ENCODE assay signal across 11 mouse cellular contexts in the genomic region with DNA sequence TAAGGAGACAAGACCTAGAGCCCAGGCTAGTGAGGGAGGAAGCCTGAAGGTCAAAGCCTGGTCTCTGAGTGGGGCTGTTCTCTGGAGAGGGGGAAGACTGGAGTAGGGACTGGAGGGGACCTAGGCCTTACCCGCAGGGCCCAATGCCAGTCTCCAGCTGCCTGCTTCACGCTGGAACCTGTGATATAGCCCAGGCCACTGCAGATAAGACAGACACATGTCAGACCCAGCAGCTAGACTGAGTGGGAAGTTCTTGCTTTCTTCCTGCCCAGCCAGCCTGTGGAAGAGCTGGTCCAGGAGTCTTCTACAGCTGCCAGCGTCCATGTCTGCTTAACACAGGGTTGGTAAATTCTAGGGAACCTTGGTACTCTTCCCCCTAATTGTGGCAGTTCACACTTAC. TPM values are rescaled to one million over a fixed set of nuclear protein-coding genes. Genes with fewer than 3 reads are reported as not detected.
DNase-seq lines count a peak whose midpoint lies in the region; ATAC-seq and TF ChIP-seq lines count a peak whose summit lies in the region.
"Had no signal": no experiment of that assay in that cellular context is flagged by ENCODE, and none has a peak within 500 bp of the region (broad histone marks: within the 10 kb centered on the region; RNA-seq: fewer than 3 reads in every experiment).

No protein-coding gene starts in this region.

- TF ChIP-seq POLR2A in small intestine, adult 2 months (IDR thresholded peaks at IDR 0.05; ENCODE audit: low read depth, low read length) = no peak

- H3K27ac ChIP-seq in heart, embryonic 11.5 days (ENCODE audit: low read depth, low read length) = peak overlapping the region; percentile 47
- peak overlapping the region; percentile 81 for H3K27ac ChIP-seq in lung, embryonic 14.5 days (ENCODE audit: low read depth)
- peak overlapping the region; percentile 37 for H3K27ac ChIP-seq in intestine, embryonic 15.5 days
- H3K27ac ChIP-seq in small intestine, adult 2 months (ENCODE audit: insufficient read depth, low read depth, low read length) = peak overlapping the region; percentile 17; the same call in 1 of the 2 replicates

- no peak overlapping the region for H3K4me3 ChIP-seq in heart, embryonic 11.5 days (ENCODE audit: low read depth, low read length)
- H3K4me3 ChIP-seq in lung, embryonic 14.5 days (ENCODE audit: low read depth, low read length) = no peak overlapping the region
- no peak overlapping the region for H3K4me3 ChIP-seq in intestine, embryonic 15.5 days (replicated peaks)
- H3K4me3 ChIP-seq in small intestine, adult 2 months (ENCODE audit: low read depth, low read length) = peak overlapping the region; percentile 16; the same call in 1 of the 2 replicates

- DNase-seq in heart, adult 11 months = no peak
- no peak for DNase-seq in lung, embryonic 14.5 days
- DNase-seq in lung, postnatal 25 days (ENCODE audit: low spot score) = no peak
- no peak for DNase-seq in right cerebral cortex, postnatal 36 days (ENCODE audit: low spot score in 2 of 2)
- no peak for DNase-seq in frontal cortex, postnatal 36 days (ENCODE audit: low spot score in 2 of 2)
- DNase-seq: layer of hippocampus, postnatal 36 days; thymus, adult 2 months had no signal

- 0 out of 2 replicates have a peak overlapping the region, but pooled peaks have one; percentile 1 for H3K9ac ChIP-seq in heart, embryonic 11.5 days (ENCODE audit: low read depth, low read length)
- no peak overlapping the region for H3K9ac ChIP-seq in lung, embryonic 14.5 days
- H3K9ac ChIP-seq in intestine, embryonic 15.5 days = no peak overlapping the region

- H3K4me2 ChIP-seq in heart, embryonic 11.5 days = no peak overlapping the region
- peak overlapping the region; percentile 15; the same call in 1 of the 2 replicates for H3K4me2 ChIP-seq in lung, embryonic 14.5 days
- H3K4me2 ChIP-seq in intestine, embryonic 15.5 days (replicated peaks) = peak overlapping the region; percentile 3; the same call in 1 of the 2 replicates
- H3K4me2 ChIP-seq: midbrain, embryonic 11.5 days had no signal

- peak; percentile 24 for ATAC-seq in heart, embryonic 11.5 days (replicated peaks; ENCODE audit: insufficient number of reproducible peaks, low FRiP score, low TSS enrichment)
- no peak for ATAC-seq in lung, embryonic 14.5 days (ENCODE audit: insufficient read depth)
- ATAC-seq in intestine, embryonic 15.5 days = no peak

- H3K36me3 ChIP-seq in heart, embryonic 11.5 days (ENCODE audit: control insufficient read depth, insufficient read depth, low read length) = no peaks in the 10 kb centered on the region
- H3K36me3 ChIP-seq in lung, embryonic 14.5 days (ENCODE audit: insufficient read depth) = no peaks in the 10 kb centered on the region
- H3K36me3 ChIP-seq in intestine, embryonic 15.5 days = no peaks in the 10 kb centered on the region
- peaks cover 7% of the 10 kb centered on the region for H3K36me3 ChIP-seq in small intestine, adult 2 months (ENCODE audit: control insufficient read depth, insufficient read depth, low read length)

- H3K4me1 ChIP-seq in heart, embryonic 11.5 days (ENCODE audit: control insufficient read depth, insufficient read depth, low read length) = peaks cover 12% of the 10 kb centered on the region
- no peaks in the 10 kb centered on the region for H3K4me1 ChIP-seq in lung, embryonic 14.5 days (ENCODE audit: insufficient read depth)
- 0 out of 2 replicates have a peak, but pooled peaks cover 7% of the 10 kb centered on the region for H3K4me1 ChIP-seq in intestine, embryonic 15.5 days (replicated peaks)
- H3K4me1 ChIP-seq in small intestine, adult 2 months (ENCODE audit: control insufficient read depth, insufficient read depth, insufficient read length, low read length) = 0 out of 2 replicates have a peak, but pooled peaks cover 5% of the 10 kb centered on the region

- no peak for TF ChIP-seq CTCF in lung, embryonic 14.5 days (IDR thresholded peaks at IDR 0.05; ENCODE audit: low read depth)
- no peak for TF ChIP-seq CTCF in small intestine, adult 2 months (IDR thresholded peaks at IDR 0.05; ENCODE audit: extremely low read depth, insufficient read length, insufficient replicate concordance, low read depth, low read length)

- no peaks in the 10 kb centered on the region for H3K9me3 ChIP-seq in heart, embryonic 11.5 days (replicated peaks; ENCODE audit: control insufficient read depth, low read length)
- H3K9me3 ChIP-seq in lung, embryonic 14.5 days (ENCODE audit: low read depth, low read length) = no peaks in the 10 kb centered on the region
- no peaks in the 10 kb centered on the region for H3K9me3 ChIP-seq in intestine, embryonic 15.5 days

- no peaks in the 10 kb centered on the region for H3K27me3 ChIP-seq in heart, embryonic 11.5 days (ENCODE audit: control insufficient read depth, insufficient read depth, low read length)
- H3K27me3 ChIP-seq in lung, embryonic 14.5 days (ENCODE audit: insufficient read depth, low read length) = no peaks in the 10 kb centered on the region
- H3K27me3 ChIP-seq in intestine, embryonic 15.5 days (replicated peaks) = no peaks in the 10 kb centered on the region
- no peaks in the 10 kb centered on the region for H3K27me3 ChIP-seq in small intestine, adult 2 months (ENCODE audit: control insufficient read depth, insufficient read depth, low read length)

- WGBS in heart, embryonic 11.5 days (ENCODE audit: insufficient replicate concordance) = 24% methylated on average over 3 of the region's 3 CpGs
- 66% methylated on average over 3 of the region's 3 CpGs for WGBS in lung, embryonic 14.5 days
- 67% methylated on average over 3 of the region's 3 CpGs for WGBS in intestine, embryonic 15.5 days
- 67% methylated on average over 3 of the region's 3 CpGs for WGBS in small intestine, adult 2 months

RNA-seq across cellular contexts. Expression of a gene that starts 17.3 kb away (rescaled TPM):
- 93.8 and 101 TPM in 2 replicates for polyA plus RNA-seq in heart, embryonic 11.5 days (2014; fragmentation: Nextera tagmentation; extraction: Ambion mirVana)
- polyA plus RNA-seq in lung, embryonic 14.5 days (2014; fragmentation: Nextera tagmentation; extraction: Ambion mirVana) = 157 and 161 TPM in 2 replicates
- polyA plus RNA-seq in intestine, embryonic 15.5 days (2015; fragmentation: Nextera tagmentation; extraction: Ambion mirVana) = 171 and 172 TPM in 2 replicates
- polyA plus RNA-seq in small intestine, adult 2 months (2012; rRNA removed) = 17.6 and 25.0 TPM in 2 replicates

RNA-seq across cellular contexts. Expression of a gene that starts 23.2 kb away (rescaled TPM):
- not detected in 2 replicates for polyA plus RNA-seq in heart, embryonic 11.5 days (2014; fragmentation: Nextera tagmentation; extraction: Ambion mirVana)
- polyA plus RNA-seq in lung, embryonic 14.5 days (2014; fragmentation: Nextera tagmentation; extraction: Ambion mirVana) = not detected in 2 replicates
- polyA plus RNA-seq in intestine, embryonic 15.5 days (2015; fragmentation: Nextera tagmentation; extraction: Ambion mirVana) = 11.5 and 14.4 TPM in 2 replicates
- 20.2 and 60.1 TPM in 2 replicates for polyA plus RNA-seq in small intestine, adult 2 months (2012; rRNA removed)
- polyA plus RNA-seq: midbrain, embryonic 11.5 days had no signal

RNA-seq across cellular contexts. Expression of a gene that starts 31.2 kb away (rescaled TPM):
- polyA plus RNA-seq in heart, embryonic 11.5 days (2014; fragmentation: Nextera tagmentation; extraction: Ambion mirVana) = 4.0 and 4.6 TPM in 2 replicates
- 7.5 and 8.5 TPM in 2 replicates for polyA plus RNA-seq in lung, embryonic 14.5 days (2014; fragmentation: Nextera tagmentation; extraction: Ambion mirVana)
- 5.3 and 5.6 TPM in 2 replicates for polyA plus RNA-seq in intestine, embryonic 15.5 days (2015; fragmentation: Nextera tagmentation; extraction: Ambion mirVana)
- polyA plus RNA-seq in small intestine, adult 2 months (2012; rRNA removed) = 65.9 and 77.7 TPM in 2 replicates

RNA-seq across cellular contexts. Expression of a gene that starts 47.0 kb away (rescaled TPM):
- polyA plus RNA-seq in heart, embryonic 11.5 days (2014; fragmentation: Nextera tagmentation; extraction: Ambion mirVana) = 107 and 123 TPM in 2 replicates
- 107 and 122 TPM in 2 replicates for polyA plus RNA-seq in lung, embryonic 14.5 days (2014; fragmentation: Nextera tagmentation; extraction: Ambion mirVana)
- polyA plus RNA-seq in intestine, embryonic 15.5 days (2015; fragmentation: Nextera tagmentation; extraction: Ambion mirVana) = 41.9 and 45.0 TPM in 2 replicates
- 2.9 and 3.6 TPM in 2 replicates for polyA plus RNA-seq in small intestine, adult 2 months (2012; rRNA removed)

Comparison
In these comparisons a context has a peak if more than half of its experiments do, and no peak if none do; other contexts are left out.
1. H3K27ac ChIP-seq: peak in every context shown above with its lines; median percentile 81 in lung, embryonic 14.5 days; 47 in heart, embryonic 11.5 days; 37 in intestine, embryonic 15.5 days; 17 in small intestine, adult 2 months.
2. RNA of a gene that starts 23.2 kb away (polyA plus RNA-seq): 20.2 to 60.1 TPM in small intestine, adult 2 months and 11.5 to 14.4 TPM in intestine, embryonic 15.5 days; not detected in heart, embryonic 11.5 days and not detected in lung, embryonic 14.5 days; every median in the first group is over 10 times any median in the second.